In the genomic region with DNA sequence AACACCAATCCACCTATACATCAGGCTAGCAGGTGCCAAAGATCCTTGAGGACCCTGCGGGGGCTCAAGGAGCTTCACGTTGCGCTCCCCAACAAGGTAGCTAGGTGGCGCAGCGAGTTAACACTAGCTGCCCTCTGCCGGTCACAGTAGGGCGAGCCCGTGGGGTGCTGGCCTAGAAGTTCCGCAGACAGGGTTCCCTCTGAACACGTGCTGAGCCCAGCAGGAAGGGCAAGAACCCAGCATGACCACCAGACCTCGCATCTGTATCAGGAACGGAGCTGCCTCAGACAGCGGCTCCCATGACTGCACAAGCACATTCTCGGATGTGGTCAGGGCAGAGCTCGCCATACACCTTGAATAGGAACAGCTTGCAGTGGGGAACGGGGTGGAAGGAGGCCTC, we compare ENCODE assay signal across 1 mouse cellular context.
TF ChIP-seq lines count a peak whose summit lies in the region.

No protein-coding gene starts in this region.

TF ChIP-seq in CH12.LX, 34 proteins besides CTCF, POLR2A, EP300 and RAD21:
- TF ChIP-seq MEF2A (IDR thresholded peaks at IDR 0.05; ENCODE audit: borderline replicate concordance, low read depth, low read length), result peak; percentile 50; the same call in 1 of the 2 replicates
- peak; percentile 40; the same call in 1 of the 2 replicates for TF ChIP-seq UBTF (IDR thresholded peaks at IDR 0.05; ENCODE audit: low read depth, low read length)
- no peak for TF ChIP-seq JUN (IDR thresholded peaks at IDR 0.05; ENCODE audit: insufficient read depth, low read depth, low read length)
- peak; percentile 6; the same call in 1 of the 2 replicates for TF ChIP-seq USF1 (IDR thresholded peaks at IDR 0.05; ENCODE audit: low read depth, low read length)
- peak; percentile 92 for TF ChIP-seq MYC (IDR thresholded peaks at IDR 0.05; ENCODE audit: low read depth, low read length)
- TF ChIP-seq BHLHE40 (IDR thresholded peaks at IDR 0.05; ENCODE audit: low read depth, low read length), result peak; percentile 85
- peak; percentile 38 for TF ChIP-seq ZC3H11A (IDR thresholded peaks at IDR 0.05; ENCODE audit: low read depth, low read length)
- 0 out of 2 replicates have a peak, but pooled peaks have one; percentile 50 for TF ChIP-seq TCF12 (IDR thresholded peaks at IDR 0.05; ENCODE audit: low read depth, low read length)
- no peak for TF ChIP-seq NRF1 (IDR thresholded peaks at IDR 0.05; ENCODE audit: low read depth, low read length)
- TF ChIP-seq POLR2AphosphoS2 (IDR thresholded peaks at IDR 0.05; ENCODE audit: low read depth, low read length), result no peak
- TF ChIP-seq ZNF384 (IDR thresholded peaks at IDR 0.05; ENCODE audit: low read depth, low read length), result no peak; the same call in 1 of the 2 replicates
- 0 out of 2 replicates have a peak, but pooled peaks have one; percentile 10 for TF ChIP-seq USF2 (conservative IDR thresholded peaks at IDR 0.05; ENCODE audit: low read depth, low read length)
- no peak for TF ChIP-seq CHD1 (IDR thresholded peaks at IDR 0.05; ENCODE audit: low read depth, low read length)
- TF ChIP-seq E2F4 (IDR thresholded peaks at IDR 0.05; ENCODE audit: insufficient replicate concordance, low read depth, low read length), result no peak
- no peak for TF ChIP-seq JUND (conservative IDR thresholded peaks at IDR 0.05; ENCODE audit: low read depth, low read length)
- TF ChIP-seq IRF4 (IDR thresholded peaks at IDR 0.05; ENCODE audit: low read depth, low read length), result no peak
- no peak; the same call in 1 of the 2 replicates for TF ChIP-seq SIN3A (IDR thresholded peaks at IDR 0.05; ENCODE audit: low read length)
- TF ChIP-seq SMC3 (IDR thresholded peaks at IDR 0.05; ENCODE audit: low read depth, low read length), result peak; percentile 96
- TF ChIP-seq ELF1 (IDR thresholded peaks at IDR 0.05; ENCODE audit: low read depth, low read length), result peak; percentile 47; the same call in 1 of the 2 replicates
- no peak for TF ChIP-seq RCOR1 (conservative IDR thresholded peaks at IDR 0.05; ENCODE audit: low read depth, low read length)
- TF ChIP-seq MAZ (IDR thresholded peaks at IDR 0.05; ENCODE audit: low read depth, low read length), result 0 out of 2 replicates have a peak, but pooled peaks have one; percentile 45
- TF ChIP-seq CHD2 (IDR thresholded peaks at IDR 0.05; ENCODE audit: low read length), result no peak
- peak; percentile 80; the same call in 1 of the 2 replicates for TF ChIP-seq NELFE (IDR thresholded peaks at IDR 0.05; ENCODE audit: low read depth, low read length)
- no peak for TF ChIP-seq ZKSCAN1 (IDR thresholded peaks at IDR 0.05; ENCODE audit: borderline replicate concordance, low read depth, low read length)
- TF ChIP-seq TBP (conservative IDR thresholded peaks at IDR 0.05; ENCODE audit: low read depth, low read length), result no peak
- no peak for TF ChIP-seq MAFK (IDR thresholded peaks at IDR 0.05; ENCODE audit: insufficient replicate concordance, low read length)
- peak; percentile 93 for TF ChIP-seq MAX (IDR thresholded peaks at IDR 0.05; ENCODE audit: low read length)
- TF ChIP-seq ZMIZ1 (IDR thresholded peaks at IDR 0.05; ENCODE audit: low read depth, low read length), result no peak
- TF ChIP-seq KAT2A (IDR thresholded peaks at IDR 0.05; ENCODE audit: insufficient replicate concordance, low read length), result no peak
- TF ChIP-seq ETS1 (conservative IDR thresholded peaks at IDR 0.05; ENCODE audit: low read depth, low read length), result no peak
- peak; percentile 26; the same call in 1 of the 2 replicates for TF ChIP-seq HCFC1 (IDR thresholded peaks at IDR 0.05; ENCODE audit: low read depth, low read length)
- TF ChIP-seq PAX5 (IDR thresholded peaks at IDR 0.05; ENCODE audit: low read length), result no peak
- TF ChIP-seq GABPA (IDR thresholded peaks at IDR 0.05; ENCODE audit: insufficient replicate concordance, low read depth, low read length), result no peak
- peak; percentile 85 for TF ChIP-seq MXI1 (IDR thresholded peaks at IDR 0.05; ENCODE audit: low read depth, low read length)
